Mouse (Mus musculus) adrenal gland, postnatal 10 days (tissue): ENCODE data around the gene Vmn2r29. TPM values are rescaled to one million over a fixed set of nuclear protein-coding genes. Genes with fewer than 3 reads are reported as not detected.
A peak's percentile ranks its signal among the peaks of the same experiment; 100 is the strongest.
"Not testable (repeated sequence)": the region's sequence is repeated elsewhere in the genome, so short reads cannot be mapped to it uniquely, and the experiment has no call there.

Experiments
- DNase-seq: peaks from one replicate; pipeline ENCODE4 v3.0.0; 2021; ENCODE audit warnings: mixed read lengths
- long read RNA-seq, 2 experiments: library from polyadenylated mRNA; stranded (forward); transcript quantifications; one replicate each; pipeline ENCODE4 v2.0.0; 2021
- total RNA-seq, 2 experiments: library from RNA; stranded (reverse); gene quantifications; 2 replicates each; pipeline ENCODE4 v1.2.3; 2021

The Vmn2r29 gene
- under 1 TPM; 0.27 to 0.91 TPM for total RNA-seq
- long read RNA-seq, experiment 1: 0 reads
- long read RNA-seq, experiment 2: 0 reads

DNA sequence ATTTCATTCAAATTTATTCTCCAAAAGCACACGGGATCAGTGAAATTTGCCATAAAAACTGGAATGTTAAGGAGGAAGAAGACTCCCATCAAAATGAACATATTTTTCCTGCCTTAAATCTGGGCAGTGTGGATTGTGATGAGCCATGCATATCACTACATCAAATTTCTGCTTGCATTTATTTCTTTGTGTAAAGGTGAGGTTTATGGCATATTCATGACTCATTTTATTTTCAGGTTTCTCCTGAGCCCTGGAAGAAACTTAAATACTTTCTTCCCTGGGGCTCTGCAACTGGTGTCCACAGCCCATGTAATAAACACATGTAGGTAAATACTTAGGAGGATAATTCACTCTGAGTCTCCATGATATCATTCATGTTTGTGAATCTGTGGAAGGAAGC is at the start of gene Vmn2r29:
Vmn2r29 (minus strand) TSS at position 101 of the 400 bp plus-strand sequence.
- DNase-seq: not testable (repeated sequence)

DNA sequence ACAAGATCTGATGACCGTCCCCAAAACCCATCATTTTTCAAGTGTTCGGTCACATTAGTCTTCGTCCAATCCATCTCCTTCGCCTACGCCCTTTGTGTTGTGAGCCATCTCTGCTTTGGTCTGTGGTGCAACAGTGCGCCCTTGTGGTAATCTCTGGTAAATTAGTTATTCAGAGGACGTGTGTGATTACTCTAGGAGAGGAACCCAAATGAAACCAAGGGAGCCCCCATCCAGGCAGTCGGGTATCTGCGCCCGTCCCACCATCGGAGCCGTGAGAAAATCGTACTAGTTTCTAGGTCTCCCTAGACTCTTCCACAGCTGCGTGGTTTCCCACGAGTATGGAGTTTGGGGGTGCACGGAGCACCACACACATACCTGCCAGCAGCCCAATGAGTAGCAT is 48.5 kb upstream of the Vmn2r29 start:
- DNase-seq: peak; percentile 54

DNA sequence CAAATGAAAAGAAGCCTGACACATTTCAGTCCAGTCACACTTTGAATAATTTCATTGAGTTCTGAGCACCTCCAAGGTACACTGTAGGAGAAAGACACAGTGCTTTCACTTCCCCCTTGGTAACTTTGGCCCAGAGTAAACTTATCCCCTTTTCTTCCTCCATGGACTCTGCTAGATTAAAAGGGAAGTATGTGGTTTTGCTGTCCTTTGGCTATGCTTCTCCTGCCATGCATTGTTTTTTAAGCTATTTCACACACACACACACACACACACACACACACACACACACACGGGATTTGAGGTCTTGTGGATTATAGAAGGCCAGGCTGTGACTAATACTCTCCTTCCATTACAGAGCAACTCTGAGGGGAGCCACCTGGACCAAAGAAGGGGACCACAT is 34.3 kb upstream of the Vmn2r29 start:
- no peak for DNase-seq

DNA sequence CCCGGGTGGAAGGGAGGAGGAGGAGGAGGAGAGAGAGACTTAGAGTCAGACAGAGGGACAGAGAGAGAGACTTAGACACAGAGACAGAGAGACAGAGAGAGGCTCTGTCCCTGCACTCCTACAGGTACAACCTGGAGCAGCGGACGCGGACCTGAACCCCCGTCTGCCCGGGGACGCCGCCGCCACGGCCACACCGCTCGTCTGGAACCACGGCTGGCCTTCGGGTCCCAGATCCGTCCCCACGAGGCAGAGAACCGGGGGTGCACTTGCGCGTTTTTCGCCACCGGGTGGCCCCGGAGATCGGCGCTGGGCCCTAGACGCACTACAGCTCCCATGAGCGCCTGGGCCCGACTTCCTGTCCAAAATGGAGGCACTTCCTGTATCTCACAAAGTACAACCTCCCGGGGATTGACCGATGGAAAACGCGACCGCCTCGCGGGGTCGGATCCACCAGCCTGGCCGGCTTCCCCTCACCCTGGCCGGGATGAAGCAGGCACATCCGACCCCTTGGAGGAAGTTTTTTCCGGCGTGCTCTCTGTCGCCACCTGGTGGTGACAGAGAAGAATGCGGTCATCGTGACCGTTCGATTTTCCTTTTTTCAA is 30.9 kb upstream of the Vmn2r29 start, which contains the start of gene Gm45844:
Gm45844 (minus strand) TSS at position 324 of the 602 bp plus-strand sequence.
- DNase-seq: peak; percentile 91

DNA sequence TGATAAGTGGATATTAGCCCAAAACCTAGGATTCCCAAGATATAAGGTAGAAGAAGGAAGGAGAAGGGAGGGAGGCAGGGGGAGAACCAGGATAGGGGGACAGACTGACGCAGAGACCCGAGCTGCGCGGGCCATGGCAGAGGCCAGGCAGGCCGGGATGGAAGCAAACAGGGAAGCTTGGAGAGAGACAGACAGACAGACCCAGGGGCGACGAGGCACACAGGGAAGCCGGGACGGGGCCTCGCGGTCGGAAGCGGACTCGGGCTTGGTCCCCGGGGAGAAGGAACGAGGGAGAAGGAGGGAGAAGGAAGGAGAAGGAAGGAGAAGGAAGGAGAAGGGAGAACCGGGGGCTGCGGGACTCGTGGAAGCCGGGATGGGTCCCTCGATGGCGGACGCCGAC is 30.4 kb upstream of the Vmn2r29 start:
- peak; percentile 50 for DNase-seq

DNA sequence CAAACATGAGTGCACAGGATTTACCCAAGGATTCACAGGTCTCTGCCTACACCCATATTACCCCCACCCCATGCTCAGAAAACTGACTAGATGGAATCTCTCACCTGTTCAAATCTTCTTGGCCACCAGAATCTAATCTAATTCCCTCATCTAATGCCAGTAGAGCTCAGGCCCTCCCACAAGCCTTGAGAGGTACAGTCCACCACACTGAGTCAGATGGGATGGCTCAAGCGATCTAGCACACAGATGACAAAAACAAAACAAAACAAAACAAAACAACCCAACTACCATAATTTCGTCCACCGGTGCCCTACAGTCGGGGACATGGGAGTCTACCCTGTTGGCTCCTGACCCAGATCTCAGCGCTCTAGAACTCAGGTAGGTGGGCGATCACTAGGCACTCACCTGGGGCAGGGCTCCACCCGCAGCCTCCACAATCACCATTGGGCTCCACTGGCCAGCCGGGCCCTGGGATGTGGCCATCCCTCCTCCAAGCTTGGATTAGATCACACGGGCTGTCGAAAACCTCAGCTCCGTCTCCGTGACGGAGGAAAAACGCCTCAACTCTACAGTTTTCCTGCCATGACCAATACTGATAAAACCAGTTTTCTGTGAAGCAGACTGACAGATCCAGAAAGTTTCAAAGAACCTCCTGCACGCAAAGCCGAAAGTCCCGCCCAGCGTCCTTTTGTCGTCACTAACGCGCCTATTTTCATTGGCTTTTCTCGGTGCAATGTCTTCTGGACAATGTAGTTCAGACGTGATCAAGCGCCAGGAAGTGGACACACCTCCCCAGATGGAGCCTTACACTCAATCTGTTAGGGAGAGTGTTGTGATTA is 37.6 kb downstream of the Vmn2r29 start, which contains the start of gene Zfp772:
Zfp772 (minus strand) TSS at position 686 of the 839 bp plus-strand sequence.
- DNase-seq: peak; percentile 52

DNA sequence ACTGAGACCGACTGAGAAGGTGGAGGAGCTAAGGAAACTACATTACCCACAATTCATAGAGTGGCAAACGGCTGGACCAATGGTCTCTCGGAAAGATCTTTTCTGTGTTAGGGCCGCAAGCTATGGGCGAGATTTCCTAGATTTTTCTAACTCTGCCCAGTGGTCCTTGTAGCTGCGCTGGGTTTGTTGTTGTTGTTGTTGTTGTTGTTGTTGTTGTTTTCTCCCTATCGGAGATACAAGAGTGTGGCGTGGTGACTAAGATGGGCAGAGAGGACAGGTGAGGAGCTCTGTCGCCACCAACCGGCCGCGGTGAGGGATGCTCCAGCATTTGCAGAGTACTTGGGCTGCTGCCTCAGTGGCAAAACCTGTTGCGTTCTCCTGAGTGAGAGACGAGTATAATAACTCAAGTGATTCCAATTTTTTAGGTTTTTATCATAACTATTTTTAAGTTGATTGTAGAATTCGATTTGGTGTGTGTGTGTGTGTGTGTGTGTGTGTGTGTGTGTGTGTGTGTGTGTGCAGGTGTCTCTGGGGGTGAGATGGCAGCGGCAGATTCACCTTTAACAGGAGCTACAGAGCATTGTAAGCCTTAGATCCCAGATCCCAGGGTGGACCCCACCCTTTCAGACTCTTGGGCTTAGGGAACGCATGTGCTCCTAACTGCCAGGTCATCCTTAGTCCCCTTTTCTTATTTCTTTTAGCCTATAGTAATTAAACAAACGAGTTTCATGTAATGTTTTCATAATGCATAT is 58.8 kb downstream of the Vmn2r29 start:
- DNase-seq: peak; percentile 79

DNA sequence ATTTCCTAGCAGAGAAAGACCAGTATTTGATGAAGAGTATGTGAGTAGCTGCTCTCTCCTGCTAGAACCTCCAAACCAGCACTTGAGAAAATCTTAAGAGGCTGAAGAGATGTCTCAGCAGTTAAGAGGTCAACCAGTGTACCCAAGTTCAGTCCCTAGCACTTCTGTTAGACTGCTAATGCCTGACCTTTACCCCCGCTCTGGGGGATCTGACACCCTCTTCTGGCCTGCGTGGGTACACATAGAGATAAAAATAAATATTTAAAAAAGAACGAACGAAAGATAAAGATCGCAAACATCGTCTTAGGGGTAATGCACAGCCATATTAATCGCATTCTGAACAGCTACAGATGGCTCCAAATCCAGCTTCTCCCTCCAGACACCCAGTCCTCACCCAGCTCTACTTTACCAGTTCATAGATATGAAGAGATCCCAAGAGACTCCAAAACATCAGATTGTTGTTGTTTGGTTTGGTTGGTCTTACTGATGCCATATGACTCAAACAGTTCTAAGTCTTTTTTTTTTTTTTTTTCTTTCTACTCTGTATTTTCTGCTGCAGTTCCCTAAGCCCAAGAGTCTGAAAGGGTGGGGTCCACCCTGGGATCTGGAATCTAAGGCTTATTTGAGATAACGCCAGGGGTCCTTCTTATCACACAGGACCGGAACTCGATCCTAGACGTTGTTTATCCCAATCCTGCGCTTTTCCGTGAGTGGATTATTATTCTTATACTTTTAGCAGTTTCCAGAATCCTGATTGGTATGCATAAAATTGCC is 59.5 kb downstream of the Vmn2r29 start:
- no peak for DNase-seq

DNA sequence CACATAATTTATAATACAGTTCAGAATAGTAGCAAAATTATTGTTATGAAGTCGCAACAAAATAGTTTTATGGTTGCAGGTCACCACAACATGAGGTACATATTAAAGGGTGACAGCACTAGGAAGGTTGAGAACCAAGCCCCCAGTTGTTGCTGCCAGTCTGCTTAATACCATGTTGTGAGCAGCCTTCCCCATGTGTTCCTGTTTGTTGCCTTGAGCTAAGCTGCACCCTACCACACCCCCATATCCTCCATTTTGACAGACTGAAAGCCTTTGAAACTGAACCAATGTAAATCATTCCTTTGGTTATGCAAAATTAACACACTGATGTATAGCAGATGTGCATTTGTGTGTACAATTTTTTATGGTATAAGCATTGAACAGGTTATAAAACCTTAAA is 61.2 kb downstream of the Vmn2r29 start:
- DNase-seq: no peak

Other genes with a start within 250 kb of the Vmn2r29 start
- gene Zfp954, start 125.8 kb downstream of the Vmn2r29 start, total RNA-seq: 1 to 10 TPM; 8.5 to 8.6 TPM
- gene Zfp773, start 110.6 kb downstream of the Vmn2r29 start, total RNA-seq: under 1 TPM; 0.27 to 0.64 TPM
- gene Zfp418, start 76.0 kb downstream of the Vmn2r29 start, total RNA-seq: 1 to 10 TPM; 1.6 to 2.7 TPM
- gene Zfp772, start 37.3 kb downstream of the Vmn2r29 start, total RNA-seq: 1 to 10 TPM; 3.6 to 4.7 TPM
- gene Gm45844, start 31.0 kb upstream of the Vmn2r29 start, total RNA-seq: 1 to 10 TPM; 2.5 to 4.2 TPM
- gene Clcn4, start 53.5 kb upstream of the Vmn2r29 start, total RNA-seq: 10 to 100 TPM; 40.3 to 45.7 TPM
- gene Vmn2r30, start 90.3 kb upstream of the Vmn2r29 start, total RNA-seq: under 1 TPM; 0.15 to 0.36 TPM
- 1 to 10 TPM in 1 of 2 experiments, not detected in 1; 2.6 TPM for gene Gm45783, start 127.2 kb upstream of the Vmn2r29 start, total RNA-seq
- not detected for gene Vmn2r31, start 152.4 kb upstream of the Vmn2r29 start, total RNA-seq
- gene Vmn2r32, start 232.7 kb upstream of the Vmn2r29 start, total RNA-seq: not detected